Mouse (Mus musculus) megakaryocyte progenitor cell, adult 5-6 weeks (primary cell): ENCODE data around the gene Tspan9. TPM values are rescaled to one million over a fixed set of nuclear protein-coding genes. Genes with fewer than 3 reads are reported as not detected.
A peak's percentile ranks its signal among the peaks of the same experiment; 100 is the strongest.

Experiments
- ATAC-seq: replicated peaks from 2 replicates; pipeline ENCODE4 v1.8.0; 2016; ENCODE audit warnings: mild to moderate bottlenecking, moderate TSS enrichment, inconsistent platforms; ENCODE audit not compliant: poor library complexity
- total RNA-seq, 2 experiments: library from RNA; stranded (forward) in 1 of 2; stranded (reverse) in 1 of 2; fragments of 157-497, 149-512 nt in 1 of 2; fragments of 200-1000 nt in 1 of 2; gene quantifications; 2 replicates each; pipeline versions ENCODE4 v1.2.3 to v1.2.4; 2015 to 2017

Tspan9 gene
- total RNA-seq, 2 experiments from 2014 or later: 2.7 to 2.8 TPM

GRCm38 (mm10) chr6:128021106-128021930, 122.1 kb downstream of the Tspan9 start:
- no peak for ATAC-seq

GRCm38 (mm10) chr6:128020521-128021057, 122.8 kb downstream of the Tspan9 start:
- no peak for ATAC-seq

- ATAC-seq: no peak
Measured at GRCm38 (mm10) chr6:128020053-128020452, 123.3 kb downstream of the Tspan9 start.

- no peak for ATAC-seq
Measured at GRCm38 (mm10) chr6:128019119-128019518, 124.3 kb downstream of the Tspan9 start.

GRCm38 (mm10) chr6:128015304-128015703, 128.1 kb downstream of the Tspan9 start:
- no peak for ATAC-seq

GRCm38 (mm10) chr6:128011781-128012180, 131.6 kb downstream of the Tspan9 start:
- ATAC-seq: no peak

GRCm38 (mm10) chr6:128011071-128011477, 132.3 kb downstream of the Tspan9 start:
- no peak for ATAC-seq

GRCm38 (mm10) chr6:128010135-128010971, 133.0 kb downstream of the Tspan9 start:
- ATAC-seq: no peak

- no peak for ATAC-seq
Measured at GRCm38 (mm10) chr6:128007982-128008562, 135.3 kb downstream of the Tspan9 start.

- peak; percentile 46 for ATAC-seq
Measured at GRCm38 (mm10) chr6:128007241-128007701, 136.1 kb downstream of the Tspan9 start.

GRCm38 (mm10) chr6:128006156-128006555, 137.2 kb downstream of the Tspan9 start:
- ATAC-seq: no peak

- ATAC-seq: no peak
Measured at GRCm38 (mm10) chr6:128004544-128004943, 138.8 kb downstream of the Tspan9 start.

- ATAC-seq: no peak
Measured at GRCm38 (mm10) chr6:128003542-128003941, 139.9 kb downstream of the Tspan9 start.

GRCm38 (mm10) chr6:128002667-128003066, 140.7 kb downstream of the Tspan9 start:
- ATAC-seq: no peak

GRCm38 (mm10) chr6:128002104-128002503, 141.3 kb downstream of the Tspan9 start:
- ATAC-seq: no peak

GRCm38 (mm10) chr6:128001587-128001986, 141.8 kb downstream of the Tspan9 start:
- ATAC-seq: peak; percentile 55

GRCm38 (mm10) chr6:128000777-128001176, 142.6 kb downstream of the Tspan9 start:
- ATAC-seq: no peak

- ATAC-seq: no peak
Measured at GRCm38 (mm10) chr6:127999118-127999517, 144.3 kb downstream of the Tspan9 start.

GRCm38 (mm10) chr6:127996928-127997327, 146.5 kb downstream of the Tspan9 start:
- ATAC-seq: no peak

- no peak for ATAC-seq
Measured at GRCm38 (mm10) chr6:127992993-127993392, 150.4 kb downstream of the Tspan9 start.
